Mouse (Mus musculus) mouse trophoblast stem cell (cell line): Measurements from ENCODE around the gene Wrap73.

Source experiments
- in situ Hi-C, 2 experiments: fragments of 300-500 bp; cut with MseI, MboI; formaldehyde crosslinking; loops; 2 replicates in 1 of 2; 3 replicates in 1 of 2; pipeline ENCODE4 v1.15.1; 2025

Gene Wrap73

GRCm38 (mm10) chr4:154142211-154143040 lies at the start of gene Wrap73:
Wrap73 (plus strand) TSS chr4:154142372.
- in situ Hi-C loops = no loop called here

- in situ Hi-C loops = no loop called here
Observed at GRCm38 (mm10) chr4:154093210-154093609, 49.0 kb upstream of the Wrap73 start.

- in situ Hi-C loops = no loop called here
Observed at GRCm38 (mm10) chr4:154096111-154096510, 46.1 kb upstream of the Wrap73 start.

- in situ Hi-C loops = no loop called here
Observed at GRCm38 (mm10) chr4:154099361-154099760, 42.8 kb upstream of the Wrap73 start.

- in situ Hi-C loops = no loop called here
Observed at GRCm38 (mm10) chr4:154103386-154103785, 38.8 kb upstream of the Wrap73 start.

- in situ Hi-C loops = no loop called here
Observed at GRCm38 (mm10) chr4:154103912-154104311, 38.3 kb upstream of the Wrap73 start.

- in situ Hi-C loops = no loop called here
Observed at GRCm38 (mm10) chr4:154105381-154106001, 36.7 kb upstream of the Wrap73 start.

- in situ Hi-C loops = no loop called here
Observed at GRCm38 (mm10) chr4:154106497-154107061, 35.6 kb upstream of the Wrap73 start.

GRCm38 (mm10) chr4:154109216-154109849 lies 32.8 kb upstream of the Wrap73 start:
- in situ Hi-C loops = no loop called here

GRCm38 (mm10) chr4:154109850-154110243 lies 32.3 kb upstream of the Wrap73 start:
- in situ Hi-C loops = no loop called here

- in situ Hi-C loops = no loop called here
Observed at GRCm38 (mm10) chr4:154116421-154116820, 25.8 kb upstream of the Wrap73 start.

- in situ Hi-C loops = no loop called here
Observed at GRCm38 (mm10) chr4:154118782-154119181, 23.4 kb upstream of the Wrap73 start.

- in situ Hi-C loops = no loop called here
Observed at GRCm38 (mm10) chr4:154119208-154119607, 23.0 kb upstream of the Wrap73 start.

GRCm38 (mm10) chr4:154121800-154122199 lies 20.4 kb upstream of the Wrap73 start:
- in situ Hi-C loops = no loop called here

- in situ Hi-C loops = no loop called here
Observed at GRCm38 (mm10) chr4:154122374-154122773, 19.8 kb upstream of the Wrap73 start.

- in situ Hi-C loops = no loop called here
Observed at GRCm38 (mm10) chr4:154123553-154123952, 18.6 kb upstream of the Wrap73 start.

GRCm38 (mm10) chr4:154125202-154125601 lies 17.0 kb upstream of the Wrap73 start:
- in situ Hi-C loops = no loop called here

- in situ Hi-C loops = no loop called here
Observed at GRCm38 (mm10) chr4:154127273-154127672, 14.9 kb upstream of the Wrap73 start.

- in situ Hi-C loops = no loop called here
Observed at GRCm38 (mm10) chr4:154129950-154130349, 12.2 kb upstream of the Wrap73 start.

GRCm38 (mm10) chr4:154131894-154132293 lies 10.3 kb upstream of the Wrap73 start:
- in situ Hi-C loops = no loop called here

- in situ Hi-C loops = no loop called here
Observed at GRCm38 (mm10) chr4:154134803-154135202, 7.4 kb upstream of the Wrap73 start.

- in situ Hi-C loops = no loop called here
Observed at GRCm38 (mm10) chr4:154137139-154137538, 5.0 kb upstream of the Wrap73 start.
